13 mouse cellular contexts compared by ENCODE assay signal in the genomic region with DNA sequence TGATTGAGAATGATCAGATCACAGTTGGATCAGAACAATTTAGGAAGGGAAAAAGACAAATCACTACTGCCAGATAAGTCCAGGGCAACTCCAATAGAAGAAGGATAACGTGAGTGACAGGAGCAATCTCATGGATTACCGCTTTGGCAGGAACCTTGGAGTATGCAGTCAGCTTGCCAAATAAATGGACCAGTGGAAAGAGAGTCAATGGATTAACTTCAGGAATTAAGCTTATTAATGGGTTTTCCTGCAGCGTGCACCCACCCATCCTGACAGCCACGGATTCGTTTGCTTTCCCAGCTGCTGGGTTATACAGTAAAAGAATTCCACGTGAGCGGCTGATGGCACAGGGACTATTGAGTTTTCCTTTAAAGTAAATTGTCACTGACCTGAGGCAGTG.
A peak's percentile ranks its signal among the peaks of the same experiment; 100 is the strongest.
DNase-seq lines count a peak whose midpoint lies in the region; ATAC-seq and TF ChIP-seq lines count a peak whose summit lies in the region.
"Had no signal": no experiment of that assay in that cellular context is flagged by ENCODE, and none has a peak within 500 bp of the region (broad histone marks: within the 10 kb centered on the region; RNA-seq: fewer than 3 reads in every experiment).

No protein-coding gene starts in this region.

- H3K27ac ChIP-seq in heart, adult 2 months = no peak overlapping the region
- H3K27ac ChIP-seq in limb, embryonic 14.5 days (replicated peaks; ENCODE audit: low read depth, low read length) = no peak overlapping the region
- H3K27ac ChIP-seq in limb, embryonic 10.5 days = no peak overlapping the region
- H3K27ac ChIP-seq: intestine, embryonic 15.5 days had no signal

- no peak overlapping the region for H3K4me3 ChIP-seq in heart, adult 2 months
- H3K4me3 ChIP-seq in limb, embryonic 14.5 days (replicated peaks; ENCODE audit: low read length) = no peak overlapping the region
- no peak overlapping the region for H3K4me3 ChIP-seq in limb, embryonic 10.5 days
- H3K4me3 ChIP-seq: heart, embryonic 13.5 days; intestine, embryonic 15.5 days had no signal

- H3K36me3 ChIP-seq in heart, adult 2 months (ENCODE audit: control insufficient read depth, insufficient read depth, low read length) = peaks cover 9% of the 10 kb centered on the region
- H3K36me3 ChIP-seq in limb, embryonic 14.5 days (ENCODE audit: control insufficient read depth, insufficient read depth, low read length) = peaks cover under 1% of the 10 kb centered on the region; the same call in 1 of the 2 replicates
- H3K36me3 ChIP-seq in limb, embryonic 10.5 days = no peaks in the 10 kb centered on the region
- H3K36me3 ChIP-seq: heart, embryonic 13.5 days; intestine, embryonic 15.5 days had no signal

- intact Hi-C loops in heart, adult 2 months (cut with DNase I) = no loop called here
- intact Hi-C loops in heart, postnatal 25 days (cut with DNase I) = no loop called here

- peaks cover 4% of the 10 kb centered on the region for H3K4me1 ChIP-seq in heart, adult 2 months (ENCODE audit: control insufficient read depth, insufficient read depth, low read length)
- H3K4me1 ChIP-seq in limb, embryonic 14.5 days (ENCODE audit: control insufficient read depth, insufficient read depth, low read length) = peaks cover 10% of the 10 kb centered on the region; the same call in 1 of the 2 replicates
- no peaks in the 10 kb centered on the region for H3K4me1 ChIP-seq in limb, embryonic 10.5 days
- H3K4me1 ChIP-seq: intestine, embryonic 15.5 days had no signal

- no peaks in the 10 kb centered on the region for H3K79me2 ChIP-seq in heart, adult 2 months (replicated peaks; ENCODE audit: control insufficient read depth, insufficient read depth, low read length)

- no peaks in the 10 kb centered on the region for H3K9me3 ChIP-seq in limb, embryonic 14.5 days (ENCODE audit: control insufficient read depth, low read length)
- H3K9me3 ChIP-seq in limb, embryonic 10.5 days (replicated peaks) = no peaks in the 10 kb centered on the region
- H3K9me3 ChIP-seq: heart, embryonic 13.5 days; intestine, embryonic 15.5 days had no signal

- H3K9ac ChIP-seq in heart, adult 2 months (ENCODE audit: low read depth, low read length) = no peak overlapping the region
- H3K9ac ChIP-seq in limb, embryonic 14.5 days (ENCODE audit: low read depth, low read length, severe bottlenecking) = no peak overlapping the region
- H3K9ac ChIP-seq: heart, embryonic 13.5 days; intestine, embryonic 15.5 days had no signal

- H3K27me3 ChIP-seq in heart, adult 2 months (ENCODE audit: control insufficient read depth, insufficient read depth, low read length) = no peaks in the 10 kb centered on the region
- no peaks in the 10 kb centered on the region for H3K27me3 ChIP-seq in limb, embryonic 14.5 days (ENCODE audit: control insufficient read depth, insufficient read depth, low read length)
- no peaks in the 10 kb centered on the region for H3K27me3 ChIP-seq in limb, embryonic 10.5 days (ENCODE audit: low read depth, poor library complexity, severe bottlenecking)
- H3K27me3 ChIP-seq: heart, embryonic 13.5 days; intestine, embryonic 15.5 days had no signal

- H3K4me2 ChIP-seq in limb, embryonic 14.5 days (replicated peaks; ENCODE audit: low read depth, low read length, severe bottlenecking) = no peak overlapping the region
- H3K4me2 ChIP-seq: heart, embryonic 13.5 days; intestine, embryonic 15.5 days had no signal

- TF ChIP-seq EP300 in heart, adult 2 months (IDR thresholded peaks at IDR 0.05; ENCODE audit: insufficient read depth, low read depth, low read length) = 0 out of 2 replicates have a peak, but pooled peaks have one; percentile 22

- ATAC-seq in limb, embryonic 14.5 days (ENCODE audit: low FRiP score, low read depth) = no peak
- ATAC-seq: intestine, embryonic 15.5 days had no signal

- TF ChIP-seq POLR2A in heart, adult 2 months (IDR thresholded peaks at IDR 0.05; ENCODE audit: insufficient read depth, low read depth, low read length) = no peak
- no peak for TF ChIP-seq POLR2A in limb, embryonic 14.5 days (IDR thresholded peaks at IDR 0.05; ENCODE audit: borderline replicate concordance, extremely low read depth, insufficient read depth, insufficient read length)

- TF ChIP-seq CTCF in heart, adult 2 months (IDR thresholded peaks at IDR 0.05) = no peak

- DNase-seq in embryo, embryonic 10.5 days (ENCODE audit: low spot score) = peak; percentile 29
- no peak for DNase-seq in embryo, embryonic 9.5 days (ENCODE audit: extremely low spot score)
- peak; percentile 19 to 32 for DNase-seq in heart, adult 2 months
- DNase-seq in heart, postnatal 25 days (ENCODE audit: low spot score) = no peak
- DNase-seq in limb, embryonic 14.5 days (ENCODE audit: low spot score) = peak; percentile 19
- DNase-seq in limb, embryonic 10.5 days (ENCODE audit: low spot score) = no peak
- peak; percentile 7 for DNase-seq in heart, postnatal 4 days
- no peak for DNase-seq in thymus, postnatal 14 days
- DNase-seq: adrenal gland, postnatal 25 days; embryo, embryonic 11 days; kidney, postnatal 14 days had no signal

- 49% methylated on average over 7 of the region's 7 CpGs for WGBS in heart, adult 2 months
- 67% methylated on average over 7 of the region's 7 CpGs for WGBS in limb, embryonic 14.5 days
- WGBS in limb, embryonic 10.5 days = 90% methylated on average over 7 of the region's 7 CpGs

Comparison
In these comparisons a context has a peak if more than half of its experiments do, and no peak if none do; other contexts are left out.
1. DNase-seq: peak in embryo, embryonic 10.5 days (single experiment), heart, adult 2 months (2 of 2), limb, embryonic 14.5 days (single experiment) and heart, postnatal 4 days (single experiment); none in embryo, embryonic 9.5 days (single experiment), heart, postnatal 25 days (single experiment), limb, embryonic 10.5 days (single experiment) and thymus, postnatal 14 days (single experiment).